Mouse (Mus musculus): ENCODE results near the gene Agbl4. TPM values are rescaled to one million over a fixed set of nuclear protein-coding genes. Genes with fewer than 3 reads are reported as not detected.

Gene Agbl4
- total and polyA plus RNA-seq, 3 experiments: not detected

- Histone ChIP-seq H3K36me3 (ENCODE audit: control insufficient read depth in 1 of 2, insufficient read depth in 2 of 2, low read length in 2 of 2) (no peaks in the 10 kb centered on the region), H3K9me3 (replicated peaks; ENCODE audit: insufficient read depth, low read length) (no peaks in the 10 kb centered on the region), H3K27ac (ENCODE audit: control insufficient read depth, low read depth, low read length) (no peak overlapping the region), H3K27me3 (ENCODE audit: control insufficient read depth in 1 of 2, insufficient read depth in 2 of 2, low read length in 2 of 2) (no peaks in the 10 kb centered on the region), H3K4me3 (ENCODE audit: control insufficient read depth in 1 of 2, insufficient read depth in 1 of 2, low read depth in 2 of 2, low read length in 2 of 2) (no peak overlapping the region), H3K9ac (ENCODE audit: control insufficient read depth, low read depth, low read length, poor library complexity, severe bottlenecking) (no peak overlapping the region), H3K4me1 (ENCODE audit: control insufficient read depth in 1 of 2, insufficient read depth in 2 of 2, low read length in 2 of 2) (no peaks in the 10 kb centered on the region), H3K79me2 (ENCODE audit: control insufficient read depth, insufficient read depth, low read length, poor library complexity) (no peaks in the 10 kb centered on the region)
- no peak for DNase-seq (ENCODE audit: low read depth, low spot score)
- no peak for TF ChIP-seq MYC (IDR thresholded peaks at IDR 0.05; ENCODE audit: low read depth, low read length)
- no peak for TF ChIP-seq EP300 (IDR thresholded peaks at IDR 0.05; ENCODE audit: low read depth in 1 of 2, low read length in 2 of 2)
- TF ChIP-seq USF2 (IDR thresholded peaks at IDR 0.05; ENCODE audit: borderline replicate concordance in 1 of 2, insufficient read depth in 1 of 2, low read depth in 1 of 2, low read length in 2 of 2): no peak
- no peak for TF ChIP-seq TCF12 (IDR thresholded peaks at IDR 0.05; ENCODE audit: low read depth, low read length)
- no peak for TF ChIP-seq HCFC1 (IDR thresholded peaks at IDR 0.05; ENCODE audit: low read depth, low read length)
- TF ChIP-seq E2F4 (IDR thresholded peaks at IDR 0.05; ENCODE audit: borderline replicate concordance, low read depth, low read length): no peak
- TF ChIP-seq UBTF (IDR thresholded peaks at IDR 0.05; ENCODE audit: borderline replicate concordance, insufficient read depth, low read depth, low read length): no peak
- TF ChIP-seq KAT2A (conservative IDR thresholded peaks at IDR 0.05; ENCODE audit: low read depth, low read length): no peak
- no peak for TF ChIP-seq NELFE (IDR thresholded peaks at IDR 0.05; ENCODE audit: low read depth, low read length)
- TF ChIP-seq ETS1 (IDR thresholded peaks at IDR 0.05; ENCODE audit: low read depth, low read length): no peak
- TF ChIP-seq TBP (IDR thresholded peaks at IDR 0.05; ENCODE audit: low read depth, low read length): no peak
- no peak for TF ChIP-seq BHLHE40 (IDR thresholded peaks at IDR 0.05; ENCODE audit: borderline replicate concordance, low read depth, low read length)
- no peak for TF ChIP-seq MAFK (IDR thresholded peaks at IDR 0.05; ENCODE audit: borderline replicate concordance, low read depth, low read length)
- no peak for TF ChIP-seq ZC3H11A (IDR thresholded peaks at IDR 0.05; ENCODE audit: low read depth, low read length)
- no peak for TF ChIP-seq RCOR1 (IDR thresholded peaks at IDR 0.05; ENCODE audit: low read depth, low read length)
- TF ChIP-seq CTCF (IDR thresholded peaks at IDR 0.05 in 2 of 3, conservative IDR thresholded peaks at IDR 0.05 in 1 of 3; ENCODE audit: control insufficient read depth in 1 of 3, insufficient read depth in 1 of 3, low read depth in 2 of 3, low read length in 3 of 3, poor library complexity in 1 of 3, severe bottlenecking in 1 of 3): no peak
- TF ChIP-seq POLR2AphosphoS2 (IDR thresholded peaks at IDR 0.05; ENCODE audit: low read length): no peak
- TF ChIP-seq MEF2A (IDR thresholded peaks at IDR 0.05; ENCODE audit: extremely low read depth, insufficient replicate concordance, low read depth, low read length, poor library complexity, severe bottlenecking): no peak
- TF ChIP-seq CHD1 (IDR thresholded peaks at IDR 0.05; ENCODE audit: low read depth, low read length): no peak
Observed at GRCm38 (mm10) chr4:111281836-111282235, 884.4 kb downstream of the Agbl4 start.

GRCm38 (mm10) chr4:111284625-111285024 is 887.2 kb downstream of the Agbl4 start:
- Histone ChIP-seq H3K9ac (ENCODE audit: control insufficient read depth, low read depth, low read length, poor library complexity, severe bottlenecking) (no peak overlapping the region), H3K36me3 (ENCODE audit: control insufficient read depth in 1 of 2, insufficient read depth in 2 of 2, low read length in 2 of 2) (no peaks in the 10 kb centered on the region), H3K79me2 (ENCODE audit: control insufficient read depth, insufficient read depth, low read length, poor library complexity) (no peaks in the 10 kb centered on the region), H3K4me1 (ENCODE audit: control insufficient read depth in 1 of 2, insufficient read depth in 2 of 2, low read length in 2 of 2) (no peaks in the 10 kb centered on the region), H3K27ac (ENCODE audit: control insufficient read depth, low read depth, low read length) (no peak overlapping the region), H3K4me3 (ENCODE audit: control insufficient read depth in 1 of 2, insufficient read depth in 1 of 2, low read depth in 2 of 2, low read length in 2 of 2) (no peak overlapping the region), H3K27me3 (ENCODE audit: control insufficient read depth in 1 of 2, insufficient read depth in 2 of 2, low read length in 2 of 2) (no peaks in the 10 kb centered on the region), H3K9me3 (replicated peaks; ENCODE audit: insufficient read depth, low read length) (no peaks in the 10 kb centered on the region)
- TF ChIP-seq MYB (IDR thresholded peaks at IDR 0.05; ENCODE audit: low read depth, low read length) (no peak), TBP (IDR thresholded peaks at IDR 0.05; ENCODE audit: low read depth, low read length) (no peak), MEF2A (IDR thresholded peaks at IDR 0.05; ENCODE audit: extremely low read depth, insufficient replicate concordance, low read depth, low read length, poor library complexity, severe bottlenecking) (no peak), MXI1 (IDR thresholded peaks at IDR 0.05; ENCODE audit: low read depth, low read length) (no peak)
- no peak for DNase-seq (ENCODE audit: low read depth, low spot score)
